Mouse (Mus musculus) myocyte (in vitro differentiated cells): ENCODE results near the gene Nprl3.

ENCODE experiments used
- CEBPB ChIP-seq: IDR thresholded peaks from 2 replicates; pipeline ENCODE4 v1.6.1; 2011; ENCODE audit warnings: mild to moderate bottlenecking, moderate library complexity; ENCODE audit not compliant: poor library complexity, insufficient read depth, severe bottlenecking
- E2F4 ChIP-seq: IDR thresholded peaks from one replicate; pipeline ENCODE4 v1.6.1; 2011; ENCODE audit warnings: mild to moderate bottlenecking, control low read depth, moderate library complexity; ENCODE audit not compliant: insufficient read depth
- MAX ChIP-seq: IDR thresholded peaks from one replicate; pipeline ENCODE4 v1.6.1; 2011; ENCODE audit warnings: low read depth, mild to moderate bottlenecking, control low read depth
- MYOD1 ChIP-seq, 3 experiments: IDR thresholded peaks; one replicate each; pipeline ENCODE4 v1.6.1; 2011; ENCODE audit warnings: control low read depth in 2 of 3, low read depth in 2 of 3, mild to moderate bottlenecking in 2 of 3, moderate library complexity in 1 of 3; ENCODE audit not compliant: insufficient read length in 2 of 3, control insufficient read depth in 1 of 3
- MYOG ChIP-seq, 3 experiments: IDR thresholded peaks; one replicate each; pipeline ENCODE4 v1.6.1; 2011; ENCODE audit warnings: control low read depth in 2 of 3, low read depth in 2 of 3, mild to moderate bottlenecking in 2 of 3; ENCODE audit not compliant: insufficient read length in 2 of 3, control insufficient read depth in 1 of 3, insufficient read depth in 1 of 3
- POLR2A ChIP-seq: IDR thresholded peaks from one replicate; pipeline ENCODE4 v1.6.1; 2011; ENCODE audit warnings: low read depth, mild to moderate bottlenecking, control low read depth, moderate library complexity; ENCODE audit not compliant: insufficient read length
- POLR2AphosphoS2 ChIP-seq: IDR thresholded peaks from one replicate; pipeline ENCODE4 v1.6.1; 2011; ENCODE audit warnings: low read depth, control low read depth; ENCODE audit not compliant: insufficient read length
- REST ChIP-seq: IDR thresholded peaks from one replicate; pipeline ENCODE4 v1.6.1; 2011; ENCODE audit warnings: mild to moderate bottlenecking, control low read depth, moderate library complexity; ENCODE audit not compliant: insufficient read depth, insufficient read length
- SRF ChIP-seq: IDR thresholded peaks from one replicate; pipeline ENCODE4 v1.6.1; 2011; ENCODE audit warnings: low read depth; ENCODE audit not compliant: control insufficient read depth, insufficient read length
- TCF12 ChIP-seq: IDR thresholded peaks from one replicate; pipeline ENCODE4 v1.6.1; 2011; ENCODE audit warnings: mild to moderate bottlenecking, control low read depth; ENCODE audit not compliant: poor library complexity, insufficient read depth, severe bottlenecking
- TCF3 ChIP-seq: IDR thresholded peaks from one replicate; pipeline ENCODE4 v1.6.1; 2011; ENCODE audit warnings: low read depth, control low read depth; ENCODE audit not compliant: insufficient read length
- USF1 ChIP-seq: IDR thresholded peaks from one replicate; pipeline ENCODE4 v1.6.1; 2011; ENCODE audit warnings: low read depth, mild to moderate bottlenecking, control low read depth, moderate library complexity

DNA sequence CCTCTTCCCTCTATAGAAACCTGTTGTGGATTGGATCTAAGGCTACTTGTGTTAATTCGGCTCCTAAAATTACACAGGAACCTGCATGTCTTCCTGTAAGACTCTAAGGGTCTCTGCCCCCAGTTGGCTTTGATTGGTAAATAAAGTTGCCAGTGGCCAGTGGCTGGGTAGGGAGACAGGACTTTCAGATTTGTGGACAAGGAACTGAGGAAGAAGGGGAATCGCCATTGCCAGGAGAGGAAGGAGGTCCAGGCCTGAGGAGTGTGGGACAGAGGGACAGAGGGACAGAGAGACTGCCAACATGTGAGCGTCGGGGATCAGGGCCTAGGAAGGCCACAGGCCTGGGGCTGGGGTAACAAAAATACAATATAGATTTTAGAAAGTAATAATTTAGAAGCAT is 86.3 kb downstream of the Nprl3 start:
- TF ChIP-seq USF1 (no peak), E2F4 (no peak), POLR2A (no peak), MAX (no peak), CEBPB (no peak), POLR2AphosphoS2 (no peak), MYOG (IDR thresholded peaks at IDR 0.05; ENCODE audit: control insufficient read depth in 1 of 3, insufficient read depth in 1 of 3, insufficient read length in 2 of 3, low read depth in 2 of 3) (no peak), TCF12 (no peak), TCF3 (no peak), REST (no peak), MYOD1 (IDR thresholded peaks at IDR 0.05; ENCODE audit: control insufficient read depth in 1 of 3, insufficient read length in 2 of 3, low read depth in 2 of 3) (no peak), SRF (no peak)
